Mouse (Mus musculus): ENCODE results near the gene Necap2. TPM values are rescaled to one million over a fixed set of nuclear protein-coding genes. Genes with fewer than 3 reads are reported as not detected.

The Necap2 gene
- 6.0 TPM for polyA plus RNA-seq (2014; fragmentation: Illumina TruSeq; extraction: RNeasy Lipid Tissue Mini Kit (QIAGEN cat#74804); ENCODE audit: low replicate concordance)

GRCm38 (mm10) chr4:141077681-141078509 lies at the start of gene Necap2:
Gene Necap2 (minus strand): TSS chr4:141078357.

GRCm38 (mm10) chr4:141088033-141088432 lies 9.9 kb upstream of the Necap2 start, which contains the start of gene Spata21:
Gene Spata21 (plus strand): TSS chr4:141088333.

GRCm38 (mm10) chr4:141060426-141061301 lies 17.5 kb downstream of the Necap2 start, which contains the start of gene Crocc:
Gene Crocc (minus strand): TSS chr4:141060550.

Other genes with a start within 250 kb of the Necap2 start
- not detected for gene Padi1, start 232.6 kb downstream of the Necap2 start, polyA plus RNA-seq (2014; fragmentation: Illumina TruSeq; extraction: RNeasy Lipid Tissue Mini Kit (QIAGEN cat#74804); ENCODE audit: low replicate concordance)
- gene Padi2, start 172.0 kb downstream of the Necap2 start, polyA plus RNA-seq (2014; fragmentation: Illumina TruSeq; extraction: RNeasy Lipid Tissue Mini Kit (QIAGEN cat#74804); ENCODE audit: low replicate concordance): 0.63 TPM
- 90.7 TPM for gene Sdhb, start 117.2 kb downstream of the Necap2 start, polyA plus RNA-seq (2014; fragmentation: Illumina TruSeq; extraction: RNeasy Lipid Tissue Mini Kit (QIAGEN cat#74804); ENCODE audit: low replicate concordance)
- gene Atp13a2, start 91.5 kb downstream of the Necap2 start, polyA plus RNA-seq (2014; fragmentation: Illumina TruSeq; extraction: RNeasy Lipid Tissue Mini Kit (QIAGEN cat#74804); ENCODE audit: low replicate concordance): 0.15 TPM
- not detected for gene Mfap2, start 67.9 kb downstream of the Necap2 start, polyA plus RNA-seq (2014; fragmentation: Illumina TruSeq; extraction: RNeasy Lipid Tissue Mini Kit (QIAGEN cat#74804); ENCODE audit: low replicate concordance)
- gene Crocc, start 17.8 kb downstream of the Necap2 start, polyA plus RNA-seq (2014; fragmentation: Illumina TruSeq; extraction: RNeasy Lipid Tissue Mini Kit (QIAGEN cat#74804); ENCODE audit: low replicate concordance): not detected
- not detected for gene Spata21, start 10.0 kb upstream of the Necap2 start, polyA plus RNA-seq (2014; fragmentation: Illumina TruSeq; extraction: RNeasy Lipid Tissue Mini Kit (QIAGEN cat#74804); ENCODE audit: low replicate concordance)
- gene Szrd1, start 61.4 kb upstream of the Necap2 start, polyA plus RNA-seq (2014; fragmentation: Illumina TruSeq; extraction: RNeasy Lipid Tissue Mini Kit (QIAGEN cat#74804); ENCODE audit: low replicate concordance): 16.2 TPM
- gene Fbxo42, start 69.6 kb upstream of the Necap2 start, polyA plus RNA-seq (2014; fragmentation: Illumina TruSeq; extraction: RNeasy Lipid Tissue Mini Kit (QIAGEN cat#74804); ENCODE audit: low replicate concordance): 5.8 TPM
- not detected for gene Rsg1, start 135.6 kb upstream of the Necap2 start, polyA plus RNA-seq (2014; fragmentation: Illumina TruSeq; extraction: RNeasy Lipid Tissue Mini Kit (QIAGEN cat#74804); ENCODE audit: low replicate concordance)
- gene Arhgef19, start 161.1 kb upstream of the Necap2 start, polyA plus RNA-seq (2014; fragmentation: Illumina TruSeq; extraction: RNeasy Lipid Tissue Mini Kit (QIAGEN cat#74804); ENCODE audit: low replicate concordance): 1.4 TPM
- 1.7 TPM for gene Epha2, start 222.9 kb upstream of the Necap2 start, polyA plus RNA-seq (2014; fragmentation: Illumina TruSeq; extraction: RNeasy Lipid Tissue Mini Kit (QIAGEN cat#74804); ENCODE audit: low replicate concordance)